Mouse (Mus musculus): ENCODE results near the gene Tagln3. TPM values are rescaled to one million over a fixed set of nuclear protein-coding genes. Genes with fewer than 3 reads are reported as not detected.

Gene Tagln3
- total RNA-seq, 2 experiments from 2014 or later, result 0.60 to 0.61 TPM

DNA sequence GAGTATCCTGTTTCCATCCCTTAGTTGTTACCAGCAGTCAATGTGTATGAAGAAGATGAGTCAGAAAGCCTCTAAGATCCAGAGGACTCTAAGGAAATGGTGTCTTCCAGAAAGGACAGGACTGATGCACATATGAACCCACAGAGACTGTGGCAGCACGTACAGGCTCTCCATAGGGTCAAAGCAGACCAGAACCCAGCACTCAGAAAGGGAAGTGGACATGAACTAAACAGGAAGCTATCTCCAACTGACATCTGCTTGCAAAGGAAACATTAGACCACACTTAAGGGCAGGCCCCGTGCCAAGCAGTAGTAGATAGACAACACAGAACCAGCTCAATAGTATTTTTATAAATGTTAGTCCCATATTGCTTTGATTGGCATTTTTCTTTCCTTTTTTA is 58.3 kb downstream of the Tagln3 start:
- intact Hi-C loops (cut with DNase I), result no loop called here
- DNase-seq (ENCODE audit: low spot score), result no peak

DNA sequence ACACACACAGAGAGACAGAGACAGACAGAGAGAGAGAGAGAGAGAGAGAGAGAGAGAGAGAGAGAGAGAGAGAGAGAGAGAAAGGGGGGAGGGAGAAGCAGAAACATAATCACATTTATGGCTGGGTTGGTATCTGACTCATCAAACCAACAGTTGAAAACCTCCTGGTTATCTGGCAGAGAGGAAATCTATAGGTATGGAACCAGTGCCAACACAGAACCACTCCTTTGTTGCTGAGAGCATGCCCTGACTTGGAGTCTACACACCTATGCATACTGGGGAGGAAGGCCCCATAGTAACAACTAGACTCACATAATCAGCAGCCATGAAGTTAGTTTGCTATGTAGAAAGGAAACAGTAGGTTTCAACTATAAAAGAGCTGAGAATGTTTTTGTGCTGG is 62.0 kb downstream of the Tagln3 start:
- intact Hi-C loops (cut with DNase I), result no loop called here
- no peak for DNase-seq (ENCODE audit: low spot score)

Other genes starting within 250 kb of the Tagln3 start
- gene Gm609, start 231.6 kb downstream of the Tagln3 start, total RNA-seq (2021), result not detected
- not detected for gene Gm17783, start 192.6 kb downstream of the Tagln3 start, total RNA-seq (2021)
- gene Slc9c1, start 189.3 kb downstream of the Tagln3 start, total RNA-seq (2021), result not detected
- not detected for gene Gcsam, start 114.2 kb downstream of the Tagln3 start, total RNA-seq (2021)
- not detected for gene BC016579, start 70.5 kb downstream of the Tagln3 start, total RNA-seq (2021)
- gene Tmprss7, start 30.9 kb downstream of the Tagln3 start, total RNA-seq (2021), result not detected
- gene Abhd10, start 18.3 kb upstream of the Tagln3 start, total RNA-seq (2021), result 10 to 100 TPM; 16.0 to 18.6 TPM
- 10 to 100 TPM; 16.4 to 17.3 TPM for gene Phldb2, start 229.0 kb upstream of the Tagln3 start, total RNA-seq (2021)